Mouse (Mus musculus) hindbrain, embryonic 16.5 days (tissue): ENCODE results near the gene Slc1a6. TPM values are rescaled to one million over a fixed set of nuclear protein-coding genes. Genes with fewer than 3 reads are reported as not detected.

Source experiments
- ATAC-seq: fragments of 200-750 bp; cut with Nextera tagmentation; 2 replicates; pipeline ENCODE4 v1.8.0; 2017; ENCODE audit warnings: moderate TSS enrichment, moderate library complexity
- H3K27ac ChIP-seq: fragments of 300-500 bp; sonication (generic); 2 replicates; pipeline ENCODE4 v1.5.1; 2014; ENCODE audit warnings: low read depth, mild to moderate bottlenecking, control low read depth, low read length, moderate library complexity
- H3K27me3 ChIP-seq: fragments of 300-500 bp; sonication (generic); replicated peaks from 2 replicates; pipeline ENCODE4 v1.6.1; 2014; ENCODE audit warnings: low read length; ENCODE audit not compliant: control insufficient read depth, insufficient read depth
- H3K36me3 ChIP-seq: fragments of 300-500 bp; sonication (generic); 2 replicates; pipeline ENCODE4 v1.6.1; 2014; ENCODE audit warnings: mild to moderate bottlenecking, low read length, moderate library complexity, mixed read lengths; ENCODE audit not compliant: control insufficient read depth, insufficient read depth
- H3K4me1 ChIP-seq: fragments of 300-500 bp; sonication (generic); 2 replicates; pipeline ENCODE4 v1.6.1; 2014; ENCODE audit warnings: low read depth, low read length; ENCODE audit not compliant: control insufficient read depth, insufficient read depth
- H3K4me2 ChIP-seq: fragments of 300-500 bp; sonication (generic); 2 replicates; pipeline ENCODE4 v1.6.1; 2014; ENCODE audit warnings: mild to moderate bottlenecking, low read length, control low read depth, moderate library complexity
- H3K4me3 ChIP-seq: fragments of 300-500 bp; sonication (generic); 2 replicates; pipeline ENCODE4 v1.5.1; 2014; ENCODE audit warnings: mild to moderate bottlenecking, low read length, control low read depth, moderate library complexity
- H3K9ac ChIP-seq: fragments of 300-500 bp; sonication (generic); 2 replicates; pipeline ENCODE4 v1.6.1; 2014; ENCODE audit warnings: low read depth, mild to moderate bottlenecking, control low read depth, low read length, moderate library complexity
- H3K9me3 ChIP-seq: fragments of 300-500 bp; sonication (generic); 2 replicates; pipeline ENCODE4 v1.6.1; 2014; ENCODE audit warnings: mild to moderate bottlenecking, low read length, moderate library complexity; ENCODE audit not compliant: control insufficient read depth
- WGBS: fragments of 180-500 bp; shearing (Covaris S2); extraction: QIAGEN DNeasy Blood & Tissue Kit; methylation state at CpG from one replicate; pipeline ENCODE4 v1.1.7; 2014; 5-methylcytosine and 5-hydroxymethylcytosine counted together
- polyA plus RNA-seq: library from polyadenylated mRNA; unstranded; fragments of >200 nt; fragmentation: Nextera tagmentation; extraction: Ambion mirVana; gene quantifications from 2 replicates; pipeline ENCODE4 v1.2.1, GENCODE M21; 2015

Slc1a6 gene
- polyA plus RNA-seq, 1 experiment from 2014 or later: 37.3 TPM

- ATAC-seq: no peak
- WGBS: 86% methylated on average over 2 of the region's 2 CpGs
- no peak within 1 kb of the TSS for H3K27ac ChIP-seq
- H3K36me3 ChIP-seq: no peaks in the 10 kb centered on the region
- no peaks in the 10 kb centered on the region for H3K27me3 ChIP-seq
- H3K4me3 ChIP-seq: no peak within 1 kb of the TSS
- H3K9ac ChIP-seq: no peak within 1 kb of the TSS
- H3K9me3 ChIP-seq: no peaks in the 10 kb centered on the region
- H3K4me2 ChIP-seq: no peak within 1 kb of the TSS
- no peaks in the 10 kb centered on the region for H3K4me1 ChIP-seq
Observed at GRCm38 (mm10) chr10:78852066-78852465, 71.8 kb downstream of the Slc1a6 start, which contains the start of gene Olfr1356. Gene Olfr1356, minus strand, starts transcription at chr10:78852166.

Other genes starting within 250 kb of the Slc1a6 start
- gene Ilvbl, start 206.2 kb upstream of the Slc1a6 start, polyA plus RNA-seq: 76.5 and 79.8 TPM in 2 replicates
- gene Syde1, start 188.5 kb upstream of the Slc1a6 start, polyA plus RNA-seq: 3.4 and 4.2 TPM in 2 replicates
- gene Olfr1357, start 162.4 kb upstream of the Slc1a6 start, polyA plus RNA-seq: not detected in 2 replicates
- not detected in 2 replicates for gene Casp14, start 62.2 kb upstream of the Slc1a6 start, polyA plus RNA-seq
- 0.25 and 0.26 TPM in 2 replicates for gene Ccdc105, start 27.4 kb upstream of the Slc1a6 start, polyA plus RNA-seq
- gene Olfr1356, start 71.7 kb downstream of the Slc1a6 start, polyA plus RNA-seq: not detected in 2 replicates
- gene Olfr1355, start 95.0 kb downstream of the Slc1a6 start, polyA plus RNA-seq: not detected in 2 replicates
- gene Olfr1354, start 132.7 kb downstream of the Slc1a6 start, polyA plus RNA-seq: not detected in 2 replicates
- gene Olfr8, start 170.1 kb downstream of the Slc1a6 start, polyA plus RNA-seq: not detected in 2 replicates
- not detected in 2 replicates for gene Olfr1353, start 182.8 kb downstream of the Slc1a6 start, polyA plus RNA-seq
- not detected in 2 replicates for gene Olfr1352, start 200.6 kb downstream of the Slc1a6 start, polyA plus RNA-seq
- gene Olfr1351, start 232.0 kb downstream of the Slc1a6 start, polyA plus RNA-seq: not detected in 2 replicates
- gene Olfr57, start 248.2 kb downstream of the Slc1a6 start, polyA plus RNA-seq: 0.31 and 0.45 TPM in 2 replicates